Mouse (Mus musculus) ES-E14 (cell line): ENCODE measurements around the gene Hydin. TPM values are rescaled to one million over a fixed set of nuclear protein-coding genes. Genes with fewer than 3 reads are reported as not detected.

Experiments
- DNase-seq: peaks from one replicate; pipeline ENCODE4 v3.0.0-alpha.2; 2013; ENCODE audit warnings: low read depth, low spot score
- H3K27ac ChIP-seq: 2 replicates; pipeline ENCODE4 v1.5.1; 2012; ENCODE audit warnings: low read depth, mild to moderate bottlenecking, low read length, moderate library complexity, mixed read lengths; ENCODE audit not compliant: poor library complexity, insufficient read depth, severe bottlenecking
- H3K36me3 ChIP-seq: 2 replicates; pipeline ENCODE4 v1.6.1; 2012; ENCODE audit warnings: mild to moderate bottlenecking, low read length, moderate library complexity, mixed read lengths; ENCODE audit not compliant: control insufficient read depth, poor library complexity, insufficient read depth, severe bottlenecking
- H3K4me1 ChIP-seq, 2 experiments: fragments of 150-350 bp in 1 of 2; sonication (generic) in 1 of 2; 2 replicates each; pipeline ENCODE4 v1.6.1; 2012; ENCODE audit warnings: low read length in 2 of 2, mild to moderate bottlenecking in 1 of 2, mixed read lengths in 1 of 2; ENCODE audit not compliant: control insufficient read depth in 2 of 2, insufficient read depth in 2 of 2, poor library complexity in 1 of 2
- H3K4me3 ChIP-seq, 2 experiments: fragments of 150-350 bp in 1 of 2; sonication (generic) in 1 of 2; 2 replicates each; pipeline ENCODE4 v1.5.1; 2012; ENCODE audit warnings: low read length in 2 of 2, low read depth in 1 of 2, mild to moderate bottlenecking in 1 of 2, mixed read lengths in 1 of 2; ENCODE audit not compliant: insufficient read depth in 1 of 2, poor library complexity in 1 of 2, severe bottlenecking in 1 of 2
- H3K9ac ChIP-seq: 2 replicates; pipeline ENCODE4 v1.6.1; 2012; ENCODE audit warnings: low read depth, mild to moderate bottlenecking, low read length, mixed read lengths; ENCODE audit not compliant: poor library complexity, insufficient read depth, severe bottlenecking
- H3K9me3 ChIP-seq: fragments of 150-350 bp; sonication (generic); 2 replicates; pipeline ENCODE4 v1.6.1; 2012; ENCODE audit warnings: low read depth, mild to moderate bottlenecking, low read length; ENCODE audit not compliant: control insufficient read depth, insufficient read depth
- CHD2 ChIP-seq: IDR thresholded peaks from 2 replicates; pipeline ENCODE4 v1.6.1; 2014; ENCODE audit warnings: mild to moderate bottlenecking, low read depth, low read length, inconsistent platforms
- HCFC1 ChIP-seq: IDR thresholded peaks from 2 replicates; pipeline ENCODE4 v1.6.1; 2012; ENCODE audit warnings: low read length, inconsistent platforms, borderline replicate concordance; ENCODE audit not compliant: insufficient read depth
- MAFK ChIP-seq: IDR thresholded peaks from 2 replicates; pipeline ENCODE4 v1.6.1; 2014; ENCODE audit warnings: mild to moderate bottlenecking, low read depth, low read length, inconsistent platforms; ENCODE audit not compliant: insufficient read depth
- ZC3H11A ChIP-seq: IDR thresholded peaks from 2 replicates; pipeline ENCODE4 v1.6.1; 2012; ENCODE audit warnings: low read depth, mild to moderate bottlenecking, inconsistent platforms, low read length, borderline replicate concordance
- ZNF384 ChIP-seq: IDR thresholded peaks from 2 replicates; pipeline ENCODE4 v1.6.1; 2012; ENCODE audit warnings: low read depth, low read length, inconsistent platforms
- in situ Hi-C, 2 experiments: fragments of 600-800 bp; cut with MboI; formaldehyde crosslinking; loops; one replicate each; pipeline ENCODE4 v1.15.1; 2025; ENCODE audit warnings: low sequenced_read_pairs in 2 of 2, inconsistent platforms in 1 of 2; ENCODE audit not compliant: unreplicated experiment in 2 of 2
- total RNA-seq: library from RNA; depleted of rRNA; stranded (reverse); fragments of 300-350 nt; gene quantifications from 2 replicates; pipeline ENCODE4 v1.2.3, GENCODE M21; 2012

Hydin gene
- total RNA-seq, 1 experiment, result 1.0 TPM

DNA sequence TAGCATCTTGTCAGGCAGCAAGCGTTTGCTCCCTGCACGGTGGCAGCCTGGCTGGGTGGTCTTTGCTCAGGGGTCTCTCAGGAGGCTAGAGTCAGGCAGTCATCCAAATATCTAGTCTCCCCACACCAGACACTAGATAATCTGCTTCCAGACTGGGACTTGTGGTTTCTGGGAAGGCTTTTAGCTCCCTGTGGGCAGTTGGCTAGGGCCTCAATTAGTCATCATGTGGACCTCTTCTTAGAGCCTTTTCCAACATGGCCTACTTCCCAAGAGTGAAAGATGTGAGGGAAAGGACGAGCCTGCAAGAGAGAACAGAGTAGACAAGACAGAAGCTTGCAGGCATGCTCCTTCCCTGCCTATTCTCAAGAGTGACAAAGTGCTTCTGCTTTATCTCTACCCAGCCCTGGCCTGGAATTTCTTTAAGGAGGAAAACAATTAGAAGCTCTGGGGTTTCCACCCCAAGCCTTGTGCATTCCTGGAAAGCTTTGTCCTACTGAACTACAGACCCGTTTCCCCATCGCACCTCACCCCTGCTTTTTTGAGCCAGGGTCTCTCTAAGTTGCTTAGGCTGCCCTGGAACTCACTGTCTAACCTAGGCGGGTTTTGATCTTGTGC lies 338.7 kb downstream of the Hydin start:
- Histone ChIP-seq H3K27ac (peak overlapping the region; percentile 48; the same call in 1 of the 2 replicates), H3K9me3 (no peaks in the 10 kb centered on the region), H3K36me3 (no peaks in the 10 kb centered on the region), H3K4me3 (no peak overlapping the region), H3K9ac (no peak overlapping the region), H3K4me1 (peaks cover 0 to 6% of the 10 kb centered on the region in 2 experiments; a peak in 2 of 4 replicates)
- TF ChIP-seq HCFC1 (no peak), MAFK (no peak), ZC3H11A (no peak), CHD2 (no peak), ZNF384 (no peak)
- DNase-seq, result no peak
- in situ Hi-C loops, result no loop called here

DNA sequence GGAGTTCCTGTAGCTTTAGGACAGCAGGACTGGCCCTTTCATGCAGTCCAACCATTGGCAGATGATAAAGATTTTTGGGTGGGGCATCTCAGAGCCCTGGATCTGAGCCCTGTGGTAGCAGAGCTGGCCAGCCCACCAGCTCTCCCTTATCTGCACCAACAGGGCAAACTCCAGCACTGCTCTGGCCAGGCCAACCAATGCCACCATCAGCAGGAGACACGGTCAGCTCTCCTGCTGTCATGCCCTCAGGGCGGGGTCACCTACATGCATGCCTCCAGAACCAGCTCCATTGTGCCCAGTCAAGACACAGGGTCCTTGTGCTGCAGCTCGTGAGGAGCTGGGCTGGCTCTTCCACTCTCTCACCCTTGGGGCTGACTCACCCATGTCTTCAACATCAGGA lies 349.0 kb downstream of the Hydin start:
- TF ChIP-seq HCFC1, result no peak
- no peak for TF ChIP-seq CHD2
- no peak for TF ChIP-seq ZC3H11A
- no peak for TF ChIP-seq ZNF384
- TF ChIP-seq MAFK, result no peak
- no peak overlapping the region for H3K27ac ChIP-seq
- peaks cover 2% of the 10 kb centered on the region; the same call in 1 of the 2 replicates for H3K36me3 ChIP-seq
- no peak for DNase-seq
- peaks cover 0 to 6% of the 10 kb centered on the region in 2 experiments; a peak in 2 of 4 replicates for H3K4me1 ChIP-seq
- no peak overlapping the region for H3K4me3 ChIP-seq
- in situ Hi-C loops, result no loop called here
- no peak overlapping the region for H3K9ac ChIP-seq
- H3K9me3 ChIP-seq, result no peaks in the 10 kb centered on the region

DNA sequence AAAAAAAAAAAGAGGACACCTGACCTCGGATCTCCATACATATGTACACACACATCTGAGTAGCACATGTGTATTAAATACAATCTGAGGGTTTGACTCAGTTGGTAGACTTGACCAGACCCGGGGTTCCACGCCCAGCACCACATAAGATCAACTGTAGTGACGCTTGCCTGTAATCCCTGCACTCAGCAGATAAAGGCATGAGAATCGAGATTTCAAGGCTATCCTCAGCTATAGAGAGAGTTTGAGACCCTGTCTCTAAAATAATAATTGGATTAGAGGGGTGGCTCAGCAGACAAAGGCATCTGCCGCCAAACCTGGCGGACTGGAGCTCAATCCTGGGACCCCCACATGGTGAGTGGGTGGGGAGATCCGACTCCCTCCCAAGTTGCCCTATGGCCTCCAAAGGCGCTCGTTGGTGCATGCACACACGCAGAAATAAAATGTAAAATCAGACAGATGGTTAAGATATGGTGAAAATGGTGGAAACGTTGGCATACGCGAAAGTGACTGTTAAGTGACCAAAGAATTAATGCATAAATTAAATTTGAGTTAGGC lies 351.1 kb downstream of the Hydin start:
- Histone ChIP-seq H3K36me3 (peaks cover 6% of the 10 kb centered on the region; the same call in 1 of the 2 replicates), H3K4me3 (peak overlapping the region; percentile 37 to 83), H3K27ac (no peak overlapping the region), H3K9ac (peak overlapping the region; percentile 66; the same call in 1 of the 2 replicates), H3K4me1 (peaks cover 0 to 6% of the 10 kb centered on the region in 2 experiments; a peak in 2 of 4 replicates), H3K9me3 (no peaks in the 10 kb centered on the region)
- no peak for DNase-seq
- in situ Hi-C loops, result no loop called here
- TF ChIP-seq ZC3H11A (no peak), ZNF384 (no peak), MAFK (no peak), CHD2 (no peak), HCFC1 (no peak)

DNA sequence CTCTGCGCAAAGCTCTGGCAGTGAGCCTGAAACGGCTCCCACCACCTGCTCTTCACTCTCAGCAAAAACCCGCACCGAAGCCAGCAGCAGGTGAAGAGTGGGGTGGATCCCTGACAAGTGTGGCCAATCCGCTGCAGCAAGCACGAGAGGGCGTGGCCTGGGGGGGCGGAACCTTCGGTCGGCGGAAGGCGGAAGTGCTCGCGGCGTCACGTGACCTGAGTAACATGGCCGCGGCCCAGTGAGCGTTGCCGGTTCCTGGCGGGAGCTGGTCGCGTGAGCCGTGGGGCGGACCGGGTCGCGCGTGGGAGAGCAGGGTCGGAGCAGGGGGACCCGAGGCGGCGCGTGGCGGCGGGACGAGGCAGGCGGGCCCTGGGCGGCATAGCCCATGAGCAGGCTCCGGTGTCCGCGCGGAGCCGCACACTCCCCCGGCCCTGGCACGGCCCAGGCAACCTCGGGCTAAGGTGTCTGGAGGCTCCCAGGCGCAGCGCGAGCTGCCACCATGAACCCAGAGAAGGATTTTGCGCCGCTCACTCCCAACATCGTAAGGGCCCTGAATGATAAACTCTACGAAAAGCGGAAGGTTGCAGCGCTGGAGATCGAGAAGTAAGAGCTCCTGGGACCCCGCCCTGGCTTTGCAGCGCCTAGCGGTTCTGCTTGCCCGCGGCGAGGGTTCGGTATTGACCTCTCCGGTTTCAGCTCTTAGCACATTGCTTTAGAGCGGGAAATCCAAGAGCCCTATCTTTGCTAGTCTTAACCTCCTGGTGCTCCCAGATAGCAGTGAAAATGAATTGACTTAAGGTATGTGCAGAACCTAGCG lies 351.8 kb downstream of the Hydin start, which contains the start of gene Vac14:
Gene Vac14 (plus strand): TSS at position 195 of the 817 bp plus-strand sequence.
- H3K9ac ChIP-seq, result peak within 1 kb of the TSS; percentile 94
- peaks cover 6% of the 10 kb centered on the region; the same call in 1 of the 2 replicates for H3K36me3 ChIP-seq
- peak within 1 kb of the TSS; percentile 83 to 95 for H3K4me3 ChIP-seq
- H3K27ac ChIP-seq, result no peak within 1 kb of the TSS
- peaks cover 0 to 6% of the 10 kb centered on the region in 2 experiments; a peak in 2 of 4 replicates for H3K4me1 ChIP-seq
- no peak for TF ChIP-seq ZC3H11A
- no peak for TF ChIP-seq ZNF384
- TF ChIP-seq MAFK, result no peak
- TF ChIP-seq CHD2, result no peak
- TF ChIP-seq HCFC1, result peak; percentile 73; the same call in 1 of the 2 replicates
- in situ Hi-C loops, result no loop called here
- DNase-seq, result peak; percentile 95
- no peaks in the 10 kb centered on the region for H3K9me3 ChIP-seq
